8 mouse cellular contexts compared by ENCODE assay signal in genomic region chr10:56369073-56369472, GRCm38 (mm10). TPM values are rescaled to one million over a fixed set of nuclear protein-coding genes. Genes with fewer than 3 reads are reported as not detected.
DNase-seq lines count a peak whose midpoint lies in the region; ATAC-seq and TF ChIP-seq lines count a peak whose summit lies in the region.

No protein-coding gene starts in this region.

- TF ChIP-seq EP300 in heart, adult 2 months (IDR thresholded peaks at IDR 0.05; ENCODE audit: insufficient read depth, low read depth, low read length), result 0 out of 2 replicates have a peak, but pooled peaks have one; percentile 23
- no peak for TF ChIP-seq EP300 in liver, postnatal 0 days (IDR thresholded peaks at IDR 0.05; ENCODE audit: low read depth)

- no peaks in the 10 kb centered on the region for H3K4me1 ChIP-seq in heart, adult 2 months (ENCODE audit: control insufficient read depth, insufficient read depth, low read length)
- no peaks in the 10 kb centered on the region for H3K4me1 ChIP-seq in liver, postnatal 0 days (ENCODE audit: insufficient read depth)

- peak; percentile 92 for TF ChIP-seq CTCF in heart, adult 2 months (IDR thresholded peaks at IDR 0.05)
- peak; percentile 81 for TF ChIP-seq CTCF in liver, postnatal 0 days (IDR thresholded peaks at IDR 0.05; ENCODE audit: low read depth)

- DNase-seq in 416B (ENCODE audit: low read depth), result peak; percentile 71
- DNase-seq in adrenal gland, adult 8-10 months, result peak; percentile 46
- peak; percentile 71 for DNase-seq in embryo, embryonic 9.5 days (ENCODE audit: extremely low spot score)
- DNase-seq in heart, adult 2 months, result peak; percentile 63 to 75
- peak; percentile 87 for DNase-seq in kidney, postnatal 10 days
- peak; percentile 68 for DNase-seq in liver, postnatal 0 days
- DNase-seq in retina, embryonic 14.5 days (ENCODE audit: low spot score), result peak; percentile 87
- DNase-seq in thymus, postnatal 14 days, result peak; percentile 67

- H3K4me3 ChIP-seq in heart, adult 2 months, result no peak overlapping the region
- H3K4me3 ChIP-seq in liver, postnatal 0 days (ENCODE audit: low read depth, low read length), result no peak overlapping the region

- TF ChIP-seq POLR2A in heart, adult 2 months (IDR thresholded peaks at IDR 0.05; ENCODE audit: insufficient read depth, low read depth, low read length), result no peak

- no peaks in the 10 kb centered on the region for H3K9me3 ChIP-seq in liver, postnatal 0 days (ENCODE audit: low read length)

- no peak overlapping the region for H3K9ac ChIP-seq in heart, adult 2 months (ENCODE audit: low read depth, low read length)
- no peak overlapping the region for H3K9ac ChIP-seq in liver, postnatal 0 days (replicated peaks)

- no peak for ATAC-seq in liver, postnatal 0 days

- WGBS in heart, adult 2 months, result 10% methylated on average over 7 of the region's 7 CpGs
- 19% methylated on average over 7 of the region's 7 CpGs for WGBS in liver, postnatal 0 days (ENCODE audit: insufficient replicate concordance)

- no peak overlapping the region for H3K27ac ChIP-seq in heart, adult 2 months
- no peak overlapping the region for H3K27ac ChIP-seq in liver, postnatal 0 days (ENCODE audit: low read depth)

- no peak overlapping the region for H3K4me2 ChIP-seq in liver, postnatal 0 days (ENCODE audit: low read depth, low read length)

- H3K27me3 ChIP-seq in heart, adult 2 months (ENCODE audit: control insufficient read depth, insufficient read depth, low read length), result no peaks in the 10 kb centered on the region
- H3K27me3 ChIP-seq in liver, postnatal 0 days (ENCODE audit: insufficient read depth, low read length), result no peaks in the 10 kb centered on the region

- H3K36me3 ChIP-seq in heart, adult 2 months (ENCODE audit: control insufficient read depth, insufficient read depth, low read length), result no peaks in the 10 kb centered on the region
- no peaks in the 10 kb centered on the region for H3K36me3 ChIP-seq in liver, postnatal 0 days (replicated peaks; ENCODE audit: insufficient read depth, low read length)

- no peaks in the 10 kb centered on the region for H3K79me2 ChIP-seq in heart, adult 2 months (replicated peaks; ENCODE audit: control insufficient read depth, insufficient read depth, low read length)

- intact Hi-C loops in heart, adult 2 months (cut with DNase I), result loop anchor here (1.0 kb wide), 2 partner anchors 632 to 948 kb away; no protein-coding TSS in a partner anchor

RNA-seq across cellular contexts. Expression of gene Gja1, which starts 8.1 kb away (rescaled TPM):
- total RNA-seq in adrenal gland, adult 8-10 months (2022), result 100 to 1,000 TPM in 3 of 4 experiments, 10 to 100 TPM in 1; 75.2 to 356 (median 209) TPM
- 100 to 1,000 TPM; 359 to 429 TPM for total RNA-seq in heart, adult 2 months (2021)
- polyA plus RNA-seq in heart, adult 2 months (2012; rRNA removed), result 156 and 205 TPM in 2 replicates
- 4.1 and 4.6 TPM in 2 replicates for polyA plus RNA-seq in liver, postnatal 0 days (2015; fragmentation: Nextera tagmentation; extraction: Ambion mirVana)
